Mouse (Mus musculus) spleen, adult 12 weeks (tissue): ENCODE data around the gene Osbp.
"Not testable (repeated sequence)": the region's sequence is repeated elsewhere in the genome, so short reads cannot be mapped to it uniquely, and the experiment has no call there.

ENCODE experiments used
- DNase-seq: peaks from one replicate; pipeline ENCODE4 v3.0.0; 2022; ENCODE audit warnings: low spot score

The Osbp gene

DNA sequence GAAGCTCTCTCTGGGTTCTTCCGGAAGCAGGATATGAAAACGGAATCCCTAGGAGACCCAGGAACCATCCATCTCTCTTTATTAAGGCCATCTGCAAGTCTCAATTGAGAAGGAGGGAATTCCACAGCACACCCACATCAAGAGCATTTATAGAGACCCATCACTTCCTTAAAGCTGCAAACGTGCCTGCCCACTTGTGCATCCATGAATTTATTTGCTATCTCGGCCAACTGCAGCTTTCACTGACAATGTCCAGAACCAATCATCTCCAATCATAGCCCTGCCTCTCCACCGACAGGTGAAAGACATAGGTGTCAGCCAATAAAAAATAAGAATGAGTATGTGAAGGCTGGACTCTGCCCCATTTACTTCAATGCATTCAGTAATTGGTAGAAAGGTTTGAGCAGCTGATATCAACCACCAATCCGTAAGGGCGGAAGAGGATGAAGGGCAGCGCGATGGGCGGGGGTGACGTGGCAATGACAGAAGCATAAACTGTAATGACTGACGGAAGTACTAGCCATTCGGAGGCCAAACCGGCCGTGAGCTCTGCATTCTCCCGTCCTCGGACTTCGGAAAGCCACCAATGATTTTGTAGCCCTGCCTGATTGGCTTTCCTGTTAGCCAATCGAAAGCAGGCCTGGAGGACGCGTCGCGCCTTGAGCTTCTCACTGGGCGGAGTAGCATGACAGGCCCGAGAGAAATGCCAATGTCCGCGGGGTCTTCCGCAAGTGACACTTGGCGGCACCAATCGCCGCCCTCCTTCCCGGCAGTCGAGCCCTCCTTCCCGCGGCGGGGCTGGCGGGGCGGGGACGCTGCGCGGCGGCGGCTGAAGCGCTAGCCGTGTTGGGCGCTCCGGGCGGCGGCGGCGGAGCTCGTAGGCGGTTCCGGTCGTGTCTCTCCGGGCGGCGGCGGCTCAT is at the start of gene Osbp:
Gene Osbp (plus strand): TSS at position 919 of the 920 bp plus-strand sequence.
- peak; percentile 96 for DNase-seq

DNA sequence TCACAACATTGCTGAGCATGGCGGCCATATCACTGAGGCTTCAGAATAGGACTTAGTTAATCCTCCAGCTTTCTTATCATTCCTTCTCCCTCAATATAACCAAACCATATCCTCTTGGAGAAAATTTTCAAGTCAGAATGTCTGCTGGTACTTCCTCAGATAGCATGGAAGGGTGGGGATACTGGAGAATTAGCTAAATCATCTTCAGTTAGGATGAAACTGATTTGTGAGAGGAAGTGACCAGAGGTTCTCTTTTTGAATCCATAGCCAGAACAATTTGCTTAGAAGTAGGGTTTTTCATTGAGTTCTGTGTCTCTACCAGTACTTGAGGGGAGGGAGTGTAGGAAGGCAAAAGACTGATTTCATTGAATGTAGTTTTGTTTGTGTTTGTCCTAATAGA is 43.7 kb upstream of the Osbp start:
- DNase-seq, result no peak

DNA sequence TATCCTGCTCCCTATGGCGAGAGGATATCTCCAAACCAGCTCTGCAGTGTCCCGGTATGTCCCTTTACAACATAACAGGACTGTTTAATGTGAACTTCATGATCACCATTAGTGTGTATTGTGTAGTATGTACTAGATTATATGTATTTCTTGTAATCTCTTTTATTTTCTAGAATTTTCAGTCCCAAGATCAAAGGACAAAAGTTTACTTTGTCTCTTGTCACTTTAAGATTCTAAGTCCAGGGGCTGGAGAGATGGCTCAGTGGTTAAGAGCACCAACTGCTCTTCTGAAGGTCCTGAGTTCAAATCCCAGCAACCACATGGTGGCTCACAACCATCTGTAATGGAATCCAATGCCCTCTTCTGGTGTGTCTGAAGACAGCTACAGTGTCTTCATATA is 43.2 kb upstream of the Osbp start:
- not testable (repeated sequence) for DNase-seq

DNA sequence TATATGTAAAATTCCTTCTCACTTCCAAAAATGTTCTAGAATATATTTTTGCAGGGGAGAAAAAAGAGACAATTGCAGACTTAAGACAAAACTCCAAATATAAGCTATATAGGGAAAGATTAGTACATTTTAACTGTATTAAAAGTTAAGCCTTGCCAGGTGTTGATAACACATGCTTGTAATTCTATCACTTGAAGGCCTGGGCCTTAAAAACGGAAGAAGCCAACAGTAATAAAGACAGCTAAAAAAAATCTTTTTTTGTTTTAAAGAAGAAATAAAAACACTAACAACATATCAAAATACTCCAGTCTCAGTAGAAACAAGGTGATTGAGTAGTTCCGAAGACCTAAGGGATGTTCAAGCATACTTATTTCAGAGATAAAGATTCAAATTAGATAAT is 39.4 kb upstream of the Osbp start:
- no peak for DNase-seq

DNA sequence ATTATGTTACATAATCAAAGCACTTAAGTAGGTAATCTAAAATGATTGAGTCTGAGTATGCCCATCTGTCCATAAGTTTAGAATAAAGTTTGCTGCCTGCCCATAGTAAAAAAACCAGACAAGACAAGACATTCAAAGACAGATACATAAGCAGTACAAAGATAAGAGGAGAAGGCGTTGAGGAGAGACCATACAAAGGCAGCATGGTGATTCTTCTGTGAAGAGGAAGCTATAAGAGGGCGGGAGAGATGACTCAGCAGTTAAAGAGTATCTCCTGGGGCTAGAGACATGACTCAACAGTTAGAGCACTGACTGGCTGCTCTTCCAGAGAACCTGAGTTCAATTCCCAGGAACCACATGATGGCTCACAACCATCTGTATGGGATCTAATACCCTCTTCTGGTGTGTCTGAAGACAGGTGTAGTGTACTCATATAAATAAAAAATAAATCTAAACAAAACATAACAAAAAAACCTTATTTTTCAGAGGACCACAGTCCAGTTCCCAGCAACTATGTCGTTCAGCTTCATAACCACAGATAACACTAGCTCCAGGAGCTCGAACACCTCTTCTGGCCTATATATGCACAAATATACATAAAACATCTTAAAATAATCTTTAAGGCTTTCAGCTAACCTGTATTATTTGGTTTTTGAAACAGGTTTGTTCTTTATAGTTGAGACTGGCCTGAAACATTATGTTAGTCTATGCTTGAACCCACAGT is 37.6 kb upstream of the Osbp start:
- DNase-seq, result no peak

DNA sequence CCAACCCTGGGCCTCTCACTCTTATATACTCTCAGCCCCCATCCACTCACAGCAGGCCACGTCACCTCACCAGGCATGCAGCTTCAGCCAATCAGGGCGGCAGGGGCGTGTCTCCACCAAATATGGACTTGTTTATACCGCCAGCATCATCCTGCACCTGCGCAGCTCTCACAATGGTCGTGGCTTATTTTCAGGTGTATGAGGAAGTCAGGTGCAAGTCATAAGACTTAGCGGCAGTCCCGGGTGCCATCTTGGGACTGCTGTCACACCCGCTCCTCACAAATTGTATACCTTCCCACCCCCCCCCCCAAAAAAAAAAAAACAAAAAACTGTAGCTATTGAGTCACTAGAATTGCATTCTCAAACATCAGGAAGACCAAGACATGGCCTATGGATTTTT is 19.3 kb upstream of the Osbp start:
- DNase-seq, result not testable (repeated sequence)

DNA sequence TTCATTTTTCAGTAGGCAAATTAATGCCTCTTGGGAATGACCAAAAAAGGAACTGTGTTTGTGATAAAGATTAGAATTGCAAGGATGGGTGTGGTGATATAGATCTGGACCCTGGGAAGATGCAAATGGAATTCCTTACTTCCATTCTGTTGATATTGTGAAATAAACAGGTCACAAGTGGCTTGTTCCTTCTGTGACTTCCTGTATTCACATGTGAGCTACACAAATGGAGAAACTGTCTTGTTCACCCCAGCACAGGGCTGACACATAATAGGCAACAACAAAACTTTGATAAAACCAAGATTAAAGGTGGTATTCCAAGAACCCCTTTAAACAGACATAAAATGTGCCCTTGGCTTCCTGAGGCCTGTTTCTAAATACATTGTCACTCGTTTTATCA is 15.9 kb upstream of the Osbp start:
- DNase-seq, result no peak

DNA sequence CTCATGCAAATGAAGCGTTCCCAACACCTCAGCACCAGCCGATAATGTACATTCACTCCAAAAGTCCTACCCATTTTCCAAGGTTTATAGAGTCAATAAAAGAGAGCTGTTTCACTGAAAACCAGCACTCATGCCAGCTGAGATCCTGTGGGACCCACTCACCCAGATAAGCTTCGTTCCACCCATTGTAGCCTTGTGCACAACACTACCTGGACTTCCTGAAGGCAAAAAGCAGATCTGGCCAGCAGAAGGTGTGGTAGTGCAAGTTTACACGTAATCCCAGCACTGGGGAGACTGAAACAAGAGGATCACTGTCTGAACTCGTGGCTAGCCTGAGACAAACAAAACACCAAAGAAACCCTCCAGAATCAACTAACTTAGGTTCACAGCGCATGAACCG is 15.0 kb upstream of the Osbp start:
- no peak for DNase-seq

DNA sequence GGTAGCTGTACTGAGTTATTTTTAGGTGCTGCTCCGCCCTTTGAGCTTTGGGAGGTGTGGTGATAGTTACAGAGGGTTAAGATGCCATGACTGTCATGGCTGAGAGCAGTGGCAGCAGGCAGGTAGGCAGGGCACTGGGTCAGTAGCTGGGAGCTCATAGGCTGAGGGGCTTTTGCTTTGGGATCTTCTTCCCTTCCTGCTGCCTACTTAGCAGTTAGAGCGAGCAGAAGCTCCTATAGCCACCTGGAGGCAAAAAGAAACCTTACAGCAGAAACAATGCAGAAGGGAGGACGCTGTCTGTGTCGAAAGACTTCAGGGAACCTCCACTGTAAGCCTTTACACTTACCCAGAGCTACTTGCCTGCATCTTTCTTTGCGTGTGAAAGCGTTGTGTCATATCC is 11.5 kb upstream of the Osbp start:
- no peak for DNase-seq

DNA sequence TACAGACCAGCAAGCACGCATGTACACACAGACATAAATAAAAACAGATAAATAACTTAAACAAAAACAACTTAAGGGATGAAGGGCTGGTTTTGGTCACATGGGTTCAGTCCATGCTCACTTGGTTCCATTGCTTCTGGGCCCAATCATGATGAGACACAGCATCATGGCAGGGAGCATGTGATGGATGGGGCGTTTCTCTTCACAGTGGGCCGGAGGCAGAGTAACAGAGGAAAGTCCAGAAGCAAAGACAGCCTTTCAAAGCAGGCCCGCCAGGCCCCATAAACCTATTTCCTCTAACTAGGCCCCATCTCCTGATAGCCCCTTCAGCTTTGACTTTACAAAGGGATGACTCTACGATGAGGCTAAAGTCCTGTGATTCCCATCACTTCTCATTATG is 9.1 kb upstream of the Osbp start:
- no peak for DNase-seq

DNA sequence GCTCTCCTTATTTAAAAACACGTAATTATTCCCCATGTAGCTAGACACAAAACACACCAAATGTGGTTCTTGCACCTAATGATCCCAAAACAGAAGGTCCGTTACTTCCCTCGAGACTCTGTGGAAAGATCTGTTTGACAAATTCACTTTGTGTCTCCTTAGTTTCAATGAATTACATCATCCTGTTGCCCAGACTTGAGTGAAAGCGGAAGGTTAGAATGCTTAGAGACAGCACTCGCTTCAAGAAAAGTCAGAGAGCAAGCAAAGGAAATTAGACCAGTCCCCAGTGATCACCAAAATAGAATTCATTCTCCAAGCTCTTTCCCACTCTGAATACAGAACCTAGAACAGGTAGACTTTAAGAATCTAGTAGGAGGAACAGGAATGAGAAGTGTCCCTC is 8.3 kb upstream of the Osbp start:
- no peak for DNase-seq

DNA sequence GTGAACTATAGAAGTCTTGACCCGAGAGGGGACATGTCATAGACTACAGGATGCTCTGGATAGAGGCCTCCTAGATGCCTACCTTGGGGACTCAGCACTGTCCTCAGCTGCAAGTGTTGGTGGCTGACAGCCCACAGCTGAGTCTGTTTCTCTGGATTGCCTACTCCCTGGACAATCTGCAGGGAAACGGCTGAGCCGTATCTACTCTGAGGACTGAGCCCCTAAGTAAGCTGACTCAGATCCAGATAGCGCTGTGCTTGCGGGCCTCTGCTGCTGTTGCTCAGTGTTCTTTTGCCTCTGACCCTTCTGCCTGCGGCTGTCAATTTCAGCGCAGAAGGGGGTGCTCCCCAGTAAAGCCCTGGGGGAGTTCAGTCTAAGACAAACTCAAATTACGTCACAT is 7.9 kb upstream of the Osbp start:
- no peak for DNase-seq

DNA sequence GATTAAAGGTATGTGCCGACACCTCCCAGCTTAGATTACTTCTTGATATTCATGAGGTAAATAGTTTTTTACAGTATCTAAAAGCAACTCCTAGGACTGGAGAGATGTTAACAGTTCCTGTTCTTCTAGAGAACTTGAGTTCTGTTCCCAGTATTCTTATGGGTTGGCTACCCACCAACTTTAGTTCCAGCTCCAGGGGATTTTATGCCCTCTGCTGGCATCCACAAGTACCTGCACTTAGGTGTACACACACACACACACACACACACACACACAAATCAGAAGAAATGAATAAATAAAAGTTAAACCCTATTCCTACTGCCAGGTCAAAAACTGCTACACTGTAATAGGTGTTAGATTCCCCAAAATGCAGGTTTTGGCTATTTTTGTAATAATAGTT is 1.5 kb upstream of the Osbp start:
- no peak for DNase-seq

DNA sequence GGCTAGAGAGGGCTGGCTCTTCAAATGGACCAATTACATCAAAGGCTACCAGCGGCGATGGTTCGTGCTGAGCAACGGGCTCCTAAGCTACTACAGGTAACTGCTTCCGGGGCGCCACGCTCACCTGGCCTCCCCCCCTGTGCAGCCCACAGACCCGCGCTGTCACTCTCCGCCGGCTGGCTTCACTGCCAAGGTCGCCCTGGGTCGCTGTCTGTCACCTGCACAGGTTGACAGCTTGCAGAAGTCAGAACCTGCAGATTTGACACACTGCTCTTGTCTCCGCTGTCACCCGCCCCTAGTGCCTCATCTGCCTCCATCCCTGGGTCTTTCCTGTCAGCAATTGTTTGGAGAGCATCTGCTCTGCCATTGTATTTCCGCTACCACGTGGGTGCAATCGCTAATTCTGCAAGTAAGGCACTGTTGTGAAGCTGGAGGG is 478 bp downstream of the Osbp start:
- peak; percentile 42 for DNase-seq

DNA sequence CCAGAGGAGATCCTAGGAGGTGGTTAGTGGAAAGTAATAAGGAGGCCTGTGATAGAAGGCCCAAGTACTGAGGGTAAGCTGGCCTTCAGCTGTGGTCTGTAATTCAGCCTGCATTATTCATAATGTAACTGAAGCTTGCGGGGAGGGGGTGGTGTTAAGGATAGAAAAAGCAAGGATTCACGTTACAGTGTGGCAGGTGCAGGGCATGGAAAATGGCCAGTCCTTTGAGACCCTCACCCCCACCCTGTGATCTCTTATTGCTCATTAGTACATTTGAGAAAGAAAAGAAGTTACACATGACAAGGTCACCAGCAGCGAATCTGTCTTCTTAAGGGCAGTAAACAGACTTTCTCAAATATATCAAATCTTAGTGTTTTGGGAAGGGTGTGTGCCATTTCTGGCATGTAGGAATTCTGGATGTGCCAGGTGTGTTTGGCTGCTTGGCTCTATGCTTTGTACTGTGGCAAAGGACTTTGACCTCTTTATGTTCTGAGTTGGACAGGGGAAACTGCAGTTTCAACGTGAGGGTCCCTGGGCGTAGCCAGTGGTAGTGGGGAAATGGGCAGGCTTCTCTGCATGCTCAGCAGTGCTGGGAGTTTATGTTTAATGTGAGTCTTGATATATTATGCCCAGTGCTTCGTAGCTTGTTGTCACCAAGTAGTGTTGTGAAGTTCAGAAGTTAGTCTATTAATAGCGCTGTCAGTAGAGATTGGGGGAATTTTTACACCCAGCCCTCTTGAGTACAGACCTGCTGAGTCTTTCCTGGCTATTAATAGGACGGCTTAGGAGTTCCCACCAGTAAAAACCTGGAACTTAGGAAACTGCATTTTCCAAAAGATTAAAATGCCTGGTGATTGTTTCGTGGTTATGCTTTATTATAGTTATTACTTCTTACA is 3.7 kb downstream of the Osbp start:
- DNase-seq, result no peak

DNA sequence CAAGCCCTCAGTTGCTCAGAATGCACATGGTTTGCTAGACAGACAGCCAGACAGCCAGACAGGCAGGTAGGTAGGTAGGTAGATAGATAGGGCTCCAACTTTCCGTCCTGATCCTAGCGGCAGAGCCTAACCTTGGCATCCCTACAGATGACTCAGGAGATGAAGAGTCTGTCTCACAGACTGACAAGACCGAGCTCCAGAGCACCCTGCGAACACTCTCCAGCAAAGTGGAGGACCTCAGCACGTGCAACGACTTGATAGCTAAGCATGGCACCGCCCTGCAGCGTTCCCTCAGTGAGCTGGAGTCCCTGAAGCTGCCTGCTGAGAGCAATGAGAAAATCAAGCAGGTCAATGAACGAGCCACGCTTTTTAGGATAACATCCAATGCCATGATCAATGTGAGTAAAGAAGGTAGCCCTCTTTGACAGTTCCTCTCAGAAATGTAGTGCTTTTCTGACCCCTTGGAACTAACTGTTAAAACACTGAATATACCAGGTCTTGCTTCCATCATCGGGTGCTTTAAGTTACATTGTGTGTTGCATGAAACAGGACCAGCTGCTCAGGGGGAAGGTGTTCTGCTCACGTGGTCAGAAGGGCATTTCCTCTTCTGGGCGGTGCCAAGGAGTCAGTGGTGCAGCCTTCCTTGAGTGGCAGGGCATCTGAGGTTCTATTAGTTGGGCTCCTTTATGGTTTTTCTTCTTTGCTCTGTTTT is 7.9 kb downstream of the Osbp start:
- no peak for DNase-seq

DNA sequence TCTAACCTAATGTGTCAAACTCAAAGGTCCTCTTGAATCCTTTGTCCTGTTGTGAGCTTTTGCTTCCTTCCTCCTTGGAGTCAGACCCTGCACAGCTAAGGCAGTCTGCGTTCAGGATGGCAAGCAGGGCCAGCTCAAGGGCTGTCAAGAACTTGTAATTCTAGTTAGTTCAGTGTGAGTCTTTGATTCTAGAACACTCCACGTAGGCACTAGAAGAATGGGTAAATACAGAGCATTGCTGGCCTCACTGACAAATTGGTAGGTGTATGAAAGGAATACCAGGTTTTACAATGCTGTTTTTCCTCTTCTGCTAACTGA is 8.4 kb downstream of the Osbp start:
- no peak for DNase-seq

DNA sequence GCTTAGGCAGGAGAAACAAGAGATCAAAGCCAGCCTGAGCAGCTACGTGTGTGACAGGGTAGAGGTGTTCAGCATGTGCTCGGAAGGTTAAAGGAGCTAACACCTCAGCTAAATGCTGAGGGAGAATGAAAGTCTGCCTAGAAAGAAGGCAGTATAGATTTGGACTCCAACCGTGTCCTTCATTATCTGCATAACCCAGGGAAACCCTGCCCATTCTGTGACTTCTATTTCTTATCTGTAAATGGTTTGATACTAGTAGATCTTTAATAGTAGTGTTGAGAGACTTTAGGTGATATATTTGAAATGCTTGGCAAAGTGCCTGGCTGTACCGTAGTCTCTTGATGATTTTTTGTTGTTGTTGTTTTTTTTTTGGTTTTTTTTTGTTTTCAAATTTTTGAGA is 9.9 kb downstream of the Osbp start:
- no peak for DNase-seq

DNA sequence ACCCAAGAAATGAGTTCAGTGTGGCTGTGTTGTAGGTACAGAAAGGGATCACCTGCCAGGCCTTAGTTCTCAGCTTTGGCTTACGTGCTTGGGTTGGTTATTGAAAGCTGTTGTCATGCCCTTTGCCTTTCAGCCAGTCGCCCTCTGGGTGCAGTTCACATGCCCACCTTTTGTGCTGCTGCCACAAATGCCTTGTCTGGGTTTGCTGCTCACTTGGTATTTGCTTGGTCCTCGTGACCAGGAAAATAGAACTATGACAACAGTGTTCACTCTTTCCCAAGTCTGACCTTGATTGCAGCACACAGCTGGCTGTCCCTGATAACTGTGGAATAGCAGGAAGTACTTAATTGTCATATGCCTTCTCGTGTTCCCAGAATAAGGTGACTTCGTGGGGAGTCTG is 11.6 kb downstream of the Osbp start:
- no peak for DNase-seq

DNA sequence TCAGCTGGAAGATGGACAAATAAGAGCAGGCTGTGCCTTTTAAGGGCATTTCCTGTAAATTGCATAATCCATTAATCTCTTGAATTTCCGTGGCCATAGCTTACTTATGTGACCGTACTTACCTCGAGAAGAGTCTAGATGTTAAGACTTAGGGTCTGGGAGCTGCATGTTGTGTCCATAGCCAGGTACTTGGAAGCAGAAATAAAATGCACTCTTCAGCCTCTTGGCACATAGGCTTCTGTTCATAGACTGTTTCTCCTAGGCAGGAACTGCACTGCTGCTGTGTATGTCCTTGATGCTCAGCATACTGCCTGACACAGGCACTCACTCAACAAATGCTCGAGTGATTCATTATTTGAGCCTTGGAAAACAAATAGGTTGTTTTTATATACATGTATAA is 14.7 kb downstream of the Osbp start:
- no peak for DNase-seq

DNA sequence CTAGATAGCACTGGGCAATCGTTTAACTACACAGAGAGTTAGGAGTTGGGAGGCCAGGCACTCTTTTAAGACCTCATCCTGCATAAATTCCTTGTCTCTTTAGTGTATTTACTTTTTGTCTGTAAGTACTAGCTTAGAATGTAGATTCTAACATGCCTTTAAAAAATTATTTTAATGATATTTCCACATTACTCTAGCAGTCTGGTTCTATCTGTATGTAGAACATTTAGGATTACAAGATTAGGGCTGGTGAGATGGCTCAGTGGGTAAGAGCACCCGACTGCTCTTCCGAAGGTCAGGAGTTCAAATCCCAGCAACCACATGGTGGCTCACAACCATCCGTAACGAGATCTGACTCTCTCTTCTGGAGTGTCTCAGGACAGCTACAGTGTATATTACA is 18.9 kb downstream of the Osbp start:
- not testable (repeated sequence) for DNase-seq

DNA sequence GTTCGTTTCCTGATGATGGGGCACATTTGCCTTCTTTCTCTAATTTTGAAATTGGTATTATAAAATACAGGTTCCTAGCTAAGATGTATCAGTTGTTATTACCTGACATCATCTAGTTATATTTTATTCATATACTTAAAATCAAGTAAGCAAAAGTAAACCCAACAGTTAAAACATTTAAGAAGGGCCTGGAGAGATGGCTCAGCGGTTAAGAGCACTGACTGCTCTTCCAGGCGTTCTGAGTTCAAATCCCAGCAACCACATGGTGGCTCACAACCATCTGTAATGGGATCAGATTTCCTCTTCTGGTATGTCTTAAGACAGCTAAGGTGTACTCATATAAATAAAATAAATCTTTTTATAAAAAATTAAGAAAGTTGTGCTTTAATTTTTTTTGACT is 22.1 kb downstream of the Osbp start:
- no peak for DNase-seq
